Mouse (Mus musculus) cerebellum, adult 2 months (tissue): ENCODE results near the gene Gm10031. TPM values are rescaled to one million over a fixed set of nuclear protein-coding genes. Genes with fewer than 3 reads are reported as not detected.
"Not testable (repeated sequence)": the region's sequence is repeated elsewhere in the genome, so short reads cannot be mapped to it uniquely, and the experiment has no call there.

Source experiments
- DNase-seq, 2 experiments: peaks; one replicate each; pipeline ENCODE4 v3.0.0; 2021
- H3K27ac ChIP-seq: fragments of 200-500 bp; 2 replicates; pipeline ENCODE4 v1.5.1; 2012; ENCODE audit warnings: low read length, control low read depth, inconsistent platforms; ENCODE audit not compliant: insufficient read depth
- H3K27me3 ChIP-seq: fragments of 200-500 bp; 2 replicates; pipeline ENCODE4 v1.6.1; 2012; ENCODE audit warnings: inconsistent platforms, mild to moderate bottlenecking, low read length, moderate library complexity; ENCODE audit not compliant: control insufficient read depth, insufficient read depth
- H3K4me1 ChIP-seq: fragments of 200-500 bp; 2 replicates; pipeline ENCODE4 v1.6.1; 2011; ENCODE audit warnings: low read length; ENCODE audit not compliant: control insufficient read depth, insufficient read depth
- H3K4me3 ChIP-seq: fragments of 200-500 bp; replicated peaks from 2 replicates; pipeline ENCODE3; 2011; ENCODE audit warnings: mild to moderate bottlenecking, low read depth, low read length, control low read depth; ENCODE audit not compliant: insufficient read depth
- CTCF ChIP-seq: fragments of 200-500 bp; IDR thresholded peaks from 2 replicates; pipeline ENCODE4 v1.5.1; 2011; ENCODE audit warnings: low read depth, mild to moderate bottlenecking, control low read depth, low read length, moderate library complexity, borderline replicate concordance; ENCODE audit not compliant: insufficient read depth
- POLR2A ChIP-seq: fragments of 200-500 bp; IDR thresholded peaks from 2 replicates; pipeline ENCODE4 v1.6.1; 2011; ENCODE audit warnings: low read length, control low read depth, borderline replicate concordance; ENCODE audit not compliant: insufficient read depth
- WGBS: fragments of 180-500 bp; shearing (Covaris S2); methylation state at CpG from one replicate; pipeline ENCODE4 v1.1.7; 2018; 5-methylcytosine and 5-hydroxymethylcytosine counted together
- polyA plus RNA-seq: library from polyadenylated mRNA; depleted of rRNA; stranded (reverse); fragments of >200 nt; gene quantifications from 2 replicates; pipeline ENCODE4 v1.2.3, GENCODE M21; 2012

Gm10031 gene
- polyA plus RNA-seq, 1 experiment: 8.7 TPM

GRCm38 (mm10) chr1:156496910-156497309 lies 26.9 kb upstream of the Gm10031 start:
- TF ChIP-seq POLR2A: no peak
- TF ChIP-seq CTCF: no peak
- WGBS: 85% methylated on average over 5 of the region's 5 CpGs
- no peak overlapping the region for H3K4me3 ChIP-seq
- no peaks in the 10 kb centered on the region for H3K4me1 ChIP-seq
- DNase-seq: no peak
- no peak overlapping the region for H3K27ac ChIP-seq
- no peaks in the 10 kb centered on the region for H3K27me3 ChIP-seq

GRCm38 (mm10) chr1:156504945-156505523 lies 18.8 kb upstream of the Gm10031 start:
- Histone ChIP-seq H3K27me3 (no peaks in the 10 kb centered on the region), H3K4me1 (no peaks in the 10 kb centered on the region), H3K4me3 (no peak overlapping the region), H3K27ac (no peak overlapping the region)
- no peak for DNase-seq
- no peak for TF ChIP-seq CTCF
- TF ChIP-seq POLR2A: no peak
- 77% methylated on average over 5 of the region's 5 CpGs for WGBS

- DNase-seq: no peak
- H3K4me3 ChIP-seq: no peak overlapping the region
- H3K4me1 ChIP-seq: no peaks in the 10 kb centered on the region
- 87% methylated on average over 2 of the region's 2 CpGs for WGBS
- H3K27me3 ChIP-seq: no peaks in the 10 kb centered on the region
- H3K27ac ChIP-seq: no peak overlapping the region
- TF ChIP-seq POLR2A (no peak), CTCF (no peak)
These were observed 17.9 kb upstream of the Gm10031 start for GRCm38 (mm10) chr1:156505901-156506300.

- no peaks in the 10 kb centered on the region for H3K27me3 ChIP-seq
- WGBS: 72% methylated on average over 3 of the region's 3 CpGs
- no peak for DNase-seq
- H3K4me3 ChIP-seq: no peak overlapping the region
- no peak for TF ChIP-seq CTCF
- no peak for TF ChIP-seq POLR2A
- no peaks in the 10 kb centered on the region for H3K4me1 ChIP-seq
- H3K27ac ChIP-seq: no peak overlapping the region
These were observed 16.1 kb upstream of the Gm10031 start for GRCm38 (mm10) chr1:156507753-156508152.

GRCm38 (mm10) chr1:156520136-156520780 lies 3.6 kb upstream of the Gm10031 start:
- 95% methylated on average over 3 of the region's 3 CpGs for WGBS
- Histone ChIP-seq H3K4me3 (no peak overlapping the region), H3K27ac (no peak overlapping the region), H3K27me3 (no peaks in the 10 kb centered on the region), H3K4me1 (no peaks in the 10 kb centered on the region)
- no peak for DNase-seq
- no peak for TF ChIP-seq CTCF
- no peak for TF ChIP-seq POLR2A

- WGBS: 21% methylated on average over 15 of the region's 15 CpGs
- H3K4me1 ChIP-seq: no peaks in the 10 kb centered on the region
- no peak overlapping the region for H3K4me3 ChIP-seq
- TF ChIP-seq POLR2A (no peak), CTCF (no peak)
- H3K27me3 ChIP-seq: no peaks in the 10 kb centered on the region
- no peak for DNase-seq
- no peak overlapping the region for H3K27ac ChIP-seq
These were observed 1.9 kb upstream of the Gm10031 start for GRCm38 (mm10) chr1:156521796-156522517.

GRCm38 (mm10) chr1:156532476-156533175 lies 8.8 kb downstream of the Gm10031 start:
- not testable (repeated sequence) for H3K4me3 ChIP-seq, H3K4me1 ChIP-seq, H3K27ac ChIP-seq, DNase-seq, H3K27me3 ChIP-seq
- WGBS: 84% methylated on average over 16 of the region's 16 CpGs
